Mouse (Mus musculus): ENCODE measurements around the gene Inca1.

DNA sequence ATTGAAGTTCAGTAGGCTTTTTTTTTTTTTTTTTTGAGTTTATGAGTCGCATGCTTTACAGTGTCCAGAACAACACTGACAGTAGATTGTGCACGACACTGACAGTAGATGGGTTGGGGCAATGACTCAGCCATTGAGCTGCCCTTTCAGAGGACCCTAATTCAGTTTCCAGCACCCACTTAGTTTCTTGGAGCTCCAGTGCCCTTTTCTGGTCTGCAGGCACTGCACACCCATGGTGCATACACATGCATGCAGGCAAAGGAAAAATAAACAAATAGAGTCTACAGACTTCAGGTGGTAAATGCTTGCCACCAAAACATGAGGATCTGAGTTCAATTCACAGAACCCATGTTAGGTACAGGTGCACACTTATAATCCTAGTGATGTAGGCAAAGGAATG, 26.6 kb upstream of the Inca1 start:
- TF ChIP-seq CTCF (IDR thresholded peaks at IDR 0.05; ENCODE audit: control insufficient read depth, insufficient read depth, insufficient read length), result no peak
- no peak for TF ChIP-seq MYOD1 (IDR thresholded peaks at IDR 0.05; ENCODE audit: control insufficient read depth, insufficient read length, low read depth)
- TF ChIP-seq MAX (IDR thresholded peaks at IDR 0.05), result no peak
- TF ChIP-seq CEBPB (IDR thresholded peaks at IDR 0.05; ENCODE audit: low read depth), result no peak
- no peak for TF ChIP-seq FOSL1 (IDR thresholded peaks at IDR 0.05; ENCODE audit: insufficient read depth, low read length, poor library complexity, severe bottlenecking)
- TF ChIP-seq MYOG (IDR thresholded peaks at IDR 0.05; ENCODE audit: control insufficient read depth, extremely low read depth, insufficient read length), result no peak

Measured in C2C12 (cell line).